Mouse (Mus musculus) adrenal gland, postnatal 14 days (tissue): ENCODE measurements around the gene Zfp710. TPM values are rescaled to one million over a fixed set of nuclear protein-coding genes. Genes with fewer than 3 reads are reported as not detected.
A peak's percentile ranks its signal among the peaks of the same experiment; 100 is the strongest.
"Not testable (repeated sequence)": the region's sequence is repeated elsewhere in the genome, so short reads cannot be mapped to it uniquely, and the experiment has no call there.

Experiments used
- DNase-seq: peaks from one replicate; pipeline ENCODE4 v3.0.0; 2021; ENCODE audit warnings: mixed read lengths
- total RNA-seq: library from RNA; stranded (reverse); gene quantifications from 2 replicates; pipeline ENCODE4 v1.2.3, GENCODE M21; 2021

Zfp710 gene
- total RNA-seq, 1 experiment from 2014 or later = 21.3 TPM

DNA sequence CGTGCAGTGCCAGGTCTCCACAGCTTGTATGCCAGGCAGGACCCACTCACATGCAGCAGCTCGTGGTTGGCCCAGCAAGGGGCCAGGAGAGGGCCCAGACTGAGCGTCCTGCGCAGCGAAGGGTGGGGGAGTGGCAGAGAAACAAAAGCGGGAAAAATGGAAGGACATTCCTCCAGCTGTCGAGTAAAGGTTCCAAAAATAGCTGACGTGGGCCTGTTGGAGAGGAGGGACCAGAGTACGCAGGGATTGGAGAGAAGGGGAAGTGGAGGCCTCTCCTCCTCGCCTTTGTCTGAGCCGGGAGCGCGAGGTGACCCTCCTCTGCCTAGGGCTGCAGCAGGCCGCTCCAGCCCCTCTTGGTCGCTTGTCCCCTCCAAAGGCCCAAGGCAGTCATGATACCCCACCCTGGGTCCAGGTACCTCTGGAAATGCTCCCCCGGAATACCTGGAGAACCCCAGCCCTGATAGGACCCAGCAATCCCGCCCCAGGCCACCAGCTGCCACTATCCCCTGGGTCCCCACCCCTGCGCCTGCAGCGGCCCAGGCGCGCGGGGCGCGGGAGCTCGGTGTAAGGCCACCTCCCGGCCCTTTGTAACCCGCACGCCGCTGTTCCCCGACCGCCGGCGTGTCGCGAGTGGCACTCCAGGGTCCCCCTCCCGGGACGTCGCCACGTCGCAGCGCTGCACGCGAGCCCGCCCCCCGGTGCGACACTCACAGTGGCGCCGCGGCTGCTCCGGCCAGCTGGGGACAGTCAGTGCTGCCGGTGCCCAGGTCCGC, 90.0 kb downstream of the Zfp710 start:
- peak; percentile 70 for DNase-seq

DNA sequence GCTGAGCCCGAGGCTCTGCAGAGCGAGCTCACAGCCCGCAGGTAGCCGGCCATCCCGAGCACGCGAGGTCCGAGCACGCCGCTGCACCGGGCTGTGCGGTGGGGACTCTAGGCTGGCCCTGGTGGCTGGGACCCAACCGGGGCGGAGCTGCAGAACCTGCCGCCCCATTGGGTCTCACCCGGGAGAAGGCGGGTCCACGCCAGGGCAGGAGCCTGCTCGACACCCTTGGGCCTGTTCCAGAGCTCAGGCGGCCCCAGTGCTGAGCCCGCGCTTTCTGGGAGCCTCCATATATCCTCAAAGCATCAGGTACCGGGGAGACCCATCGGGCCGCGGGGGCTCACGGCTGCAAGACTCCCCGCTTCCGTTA, 90.6 kb downstream of the Zfp710 start, which contains the start of gene Idh2:
TSS of gene Idh2 (minus strand) at position 169 of the 367 bp plus-strand sequence.
- DNase-seq = peak; percentile 97

DNA sequence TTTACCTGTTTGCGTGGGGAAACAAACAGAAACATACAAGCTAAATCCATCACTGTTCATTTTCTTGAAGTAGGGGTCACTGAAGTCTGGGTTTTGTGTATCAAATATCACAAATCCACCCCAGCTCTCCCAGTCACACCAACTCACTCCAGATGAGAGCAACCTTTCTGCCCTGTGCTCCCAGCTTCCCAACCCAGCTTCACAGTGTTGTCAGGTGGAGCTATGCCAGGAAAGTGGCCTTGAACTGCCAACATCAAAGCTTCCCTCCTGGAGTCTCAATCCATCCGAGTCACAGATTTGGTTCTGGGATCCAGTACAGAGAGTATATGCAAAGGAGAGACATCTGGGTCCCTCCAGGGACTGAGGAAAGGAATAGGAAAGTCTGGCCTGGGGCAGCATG, 91.5 kb downstream of the Zfp710 start:
- peak; percentile 85 for DNase-seq

DNA sequence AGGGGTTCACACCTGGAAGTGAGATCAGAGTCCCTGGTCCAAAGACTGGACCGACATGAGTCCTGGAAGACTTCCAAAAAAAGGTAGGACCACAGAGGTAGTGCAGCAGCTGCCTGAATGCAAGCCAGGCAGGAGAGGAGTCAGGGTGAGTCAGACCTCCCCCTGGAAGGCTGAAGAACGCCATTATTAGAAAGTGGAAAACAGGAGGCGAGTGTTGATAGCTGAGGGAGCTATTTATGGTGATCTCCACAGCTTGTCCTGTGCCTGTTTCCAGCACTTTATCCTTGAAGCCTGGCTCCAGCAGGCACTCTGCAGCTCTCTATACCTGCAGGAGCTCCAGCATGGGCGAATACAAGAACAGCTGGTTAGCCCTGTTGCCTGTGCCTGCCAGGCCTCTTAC, 94.6 kb downstream of the Zfp710 start:
- peak; percentile 29 for DNase-seq

DNA sequence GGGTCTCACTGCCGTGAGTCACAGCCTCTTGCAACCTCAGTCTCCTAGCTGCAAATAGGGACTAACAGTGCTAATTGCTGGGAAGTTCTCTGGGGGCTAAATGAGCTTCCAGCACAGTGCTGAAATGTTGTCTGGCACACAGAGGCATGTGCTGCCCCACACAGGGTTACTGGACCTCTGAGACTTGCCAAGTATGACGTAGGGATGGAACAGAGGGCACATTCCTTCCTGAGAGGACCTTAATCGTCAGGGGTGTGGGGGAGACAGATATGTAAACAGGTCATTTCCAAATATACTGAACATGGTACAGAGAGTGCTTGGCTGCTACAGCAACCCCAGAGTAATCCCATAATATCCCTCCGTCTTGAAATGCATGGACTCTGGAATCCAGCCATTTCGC, 96.5 kb downstream of the Zfp710 start:
- DNase-seq = no peak

DNA sequence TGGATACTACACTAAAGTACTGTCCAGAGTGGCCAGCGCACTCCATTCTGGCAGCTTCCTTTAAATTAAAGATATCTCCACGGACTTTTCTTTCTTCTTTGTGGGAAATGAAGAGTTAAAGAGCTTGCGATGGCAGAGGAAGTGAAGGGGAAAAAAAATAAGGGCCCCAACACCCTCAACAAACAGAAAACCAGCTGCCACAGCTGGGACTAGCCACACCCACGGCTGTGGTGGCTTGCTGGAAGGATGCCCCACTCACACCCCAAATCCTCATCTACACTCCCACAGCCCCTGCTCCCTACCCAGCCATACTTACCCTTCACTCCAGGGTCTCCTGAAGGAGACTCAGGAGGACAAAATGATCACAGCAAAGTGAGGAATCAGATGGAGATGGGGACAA, 98.5 kb downstream of the Zfp710 start:
- DNase-seq = no peak

DNA sequence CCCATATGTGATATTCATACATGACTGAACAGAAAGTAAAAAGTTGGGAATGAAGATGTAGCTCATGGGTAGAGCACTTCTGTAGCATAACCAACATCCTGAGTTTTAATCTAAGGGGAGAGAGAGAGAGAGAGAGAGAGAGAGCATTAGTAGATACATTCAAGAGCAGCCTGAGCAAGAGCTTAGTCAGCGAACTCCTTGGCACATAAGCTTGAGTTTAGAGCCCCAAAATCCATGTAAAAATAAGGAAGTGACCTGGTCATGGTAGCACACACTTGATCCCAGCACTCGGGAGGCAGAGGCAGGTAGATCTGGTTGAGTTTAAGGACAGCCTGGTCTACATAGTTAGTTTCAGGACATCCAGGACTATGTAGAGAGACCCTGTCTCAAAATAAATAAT, 99.1 kb downstream of the Zfp710 start:
- no peak for DNase-seq

DNA sequence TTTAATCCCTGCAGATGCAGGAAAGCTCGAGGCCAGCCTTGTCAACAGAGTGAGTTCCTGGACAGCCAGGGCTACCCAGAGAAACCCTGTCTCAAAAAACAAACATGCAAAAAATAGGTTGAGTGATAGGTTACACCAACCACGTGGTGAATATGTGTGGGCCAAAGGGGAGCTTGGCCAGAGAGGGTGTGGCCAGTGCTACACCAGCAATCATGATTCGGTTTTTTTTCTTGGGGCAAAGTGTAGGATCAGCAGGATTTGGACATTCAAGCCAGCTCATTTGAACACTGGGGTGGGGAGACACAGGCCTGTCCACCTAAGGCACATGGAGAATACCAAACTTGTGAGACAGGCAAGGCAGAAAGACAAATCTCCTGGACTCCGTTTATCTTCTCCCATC, 104.7 kb downstream of the Zfp710 start:
- no peak for DNase-seq

DNA sequence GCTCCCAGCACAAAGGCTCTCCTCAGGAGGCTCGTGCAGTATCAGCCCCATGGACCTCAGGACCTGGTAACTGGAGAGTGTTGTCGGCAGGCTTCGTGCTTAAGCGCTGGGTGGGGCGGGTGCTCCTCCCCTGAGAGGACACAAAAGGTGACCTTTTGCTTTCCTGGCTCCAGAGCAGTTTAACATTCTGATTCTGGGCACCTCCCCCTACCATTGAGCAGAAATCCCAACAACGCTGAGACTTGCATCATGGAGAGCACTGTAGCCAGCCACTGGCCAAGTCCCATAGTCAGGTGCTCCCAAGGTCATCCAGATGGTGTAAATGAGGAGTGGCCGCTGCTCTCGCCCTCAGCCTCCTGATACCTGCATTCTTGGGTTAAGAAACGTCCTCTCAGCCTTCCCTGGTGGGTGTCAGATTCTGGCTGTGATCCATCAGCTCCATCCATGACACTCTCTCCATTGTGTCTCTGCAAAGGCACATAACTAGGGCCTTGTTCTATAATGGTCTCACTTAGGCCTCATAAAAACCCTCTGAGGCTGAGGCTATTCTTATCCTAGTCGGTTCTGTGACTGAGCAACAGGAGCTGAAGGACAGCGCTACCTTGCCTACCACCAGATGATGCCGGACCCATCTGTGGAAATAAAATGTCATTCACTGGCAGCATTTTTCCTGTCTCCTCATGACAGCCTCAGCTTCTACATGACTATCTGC, 105.9 kb downstream of the Zfp710 start:
- peak; percentile 47 for DNase-seq

DNA sequence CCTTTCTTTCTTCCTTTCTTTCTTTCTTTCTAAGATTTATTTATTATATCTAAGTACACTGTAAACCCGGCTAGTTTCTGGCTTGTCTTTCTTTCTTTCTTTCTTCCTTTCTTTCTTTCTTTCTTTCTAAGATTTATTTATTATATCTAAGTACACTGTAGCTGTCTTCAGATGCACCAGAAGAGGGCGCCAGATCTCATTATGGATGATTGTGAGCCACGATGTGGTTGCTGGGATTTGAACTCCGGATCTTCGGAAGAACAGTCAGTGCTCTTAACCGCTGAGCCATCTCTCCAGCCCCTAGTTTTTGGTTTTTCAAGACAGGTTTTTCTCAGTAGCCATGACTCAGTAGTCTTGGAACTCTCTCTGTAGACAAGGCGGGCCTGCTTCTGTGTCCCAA, 106.7 kb downstream of the Zfp710 start:
- not testable (repeated sequence) for DNase-seq

DNA sequence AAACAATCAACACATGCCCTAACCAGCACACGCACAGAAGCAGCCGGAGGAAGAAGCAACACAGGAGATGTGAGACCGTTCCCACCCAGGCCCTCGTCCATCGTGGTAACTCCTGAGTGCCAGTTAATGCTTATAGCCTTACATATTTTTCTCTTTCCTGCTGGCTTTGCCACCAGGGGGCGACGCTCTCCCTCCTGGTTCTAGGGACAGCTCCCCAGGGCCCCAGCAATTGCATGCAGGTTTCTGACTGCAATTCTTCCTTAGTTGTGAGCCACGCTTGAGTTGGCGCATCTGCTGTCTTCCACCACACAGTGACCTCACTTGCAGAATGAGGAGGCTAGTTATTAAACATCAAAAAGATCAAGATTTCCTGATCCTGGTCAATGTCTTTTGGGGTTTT, 107.9 kb downstream of the Zfp710 start:
- peak; percentile 77 for DNase-seq

DNA sequence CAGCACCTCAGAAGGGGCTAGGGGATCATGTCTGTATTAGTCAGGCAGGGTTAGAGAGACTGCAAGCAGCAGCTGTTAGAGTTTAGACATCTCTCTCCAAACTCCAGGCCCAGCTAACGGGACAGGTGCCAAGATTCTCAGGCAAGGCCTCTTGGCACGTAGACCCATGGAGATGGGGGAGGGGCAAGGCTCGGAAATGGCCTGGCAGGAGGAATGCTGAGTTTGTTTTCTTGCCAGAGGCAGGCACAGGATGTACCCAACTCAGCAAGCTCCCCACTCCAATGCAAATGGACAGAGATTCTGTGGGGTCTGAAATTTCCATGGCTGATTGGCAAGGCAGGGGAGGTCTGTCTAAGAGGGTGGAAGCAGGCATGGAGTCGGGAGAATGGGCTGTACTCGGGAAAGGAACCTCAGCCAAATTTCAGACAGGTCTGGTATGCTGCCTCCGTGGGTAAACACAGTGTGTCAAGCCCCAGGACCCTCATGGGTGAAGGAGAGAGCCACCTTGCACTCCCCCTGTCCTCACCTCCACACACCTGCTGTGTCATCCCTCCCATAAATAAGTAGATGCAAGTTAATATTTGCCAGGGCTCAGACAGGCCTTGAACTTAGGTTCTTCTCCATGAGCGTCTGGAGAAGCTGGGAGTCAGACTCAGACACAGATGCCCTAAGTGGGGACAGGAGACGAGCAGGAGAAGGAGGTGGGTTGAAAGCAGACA, 110.0 kb downstream of the Zfp710 start:
- DNase-seq = peak; percentile 93

DNA sequence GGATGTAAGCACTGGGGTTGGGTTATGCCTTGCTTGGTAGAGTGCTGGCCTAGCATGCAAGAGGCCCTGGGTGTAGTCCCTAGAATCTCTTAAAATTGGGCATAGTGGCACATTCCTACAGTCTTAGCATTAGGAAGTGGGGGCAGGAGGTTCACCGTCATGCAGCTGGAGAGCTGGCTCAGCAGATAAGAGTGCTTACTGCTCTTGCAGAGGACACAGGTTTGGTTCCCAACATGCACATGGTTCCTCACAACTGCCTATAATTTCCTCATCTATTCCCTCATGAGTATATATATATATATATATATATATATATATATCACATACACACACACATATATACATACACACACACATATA, 110.5 kb downstream of the Zfp710 start:
- no peak for DNase-seq

DNA sequence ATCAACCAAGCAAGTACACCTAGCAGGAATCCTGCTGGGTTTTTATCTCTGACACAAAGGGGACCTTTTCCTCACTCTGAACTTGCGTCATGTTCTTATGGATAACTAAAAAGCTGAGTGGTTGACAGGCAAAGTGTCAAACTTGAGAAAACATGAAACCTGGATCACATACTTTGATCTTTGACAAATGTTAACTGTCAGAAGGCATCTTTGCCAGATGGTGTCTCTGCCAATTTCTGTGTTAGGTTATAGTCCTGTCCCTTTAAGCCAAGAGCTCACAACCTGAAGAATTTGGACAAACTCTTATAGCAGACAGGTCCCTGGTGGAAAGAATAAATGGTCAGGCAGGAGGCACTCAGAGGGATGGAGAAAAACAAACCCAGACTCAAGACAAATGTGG, 113.8 kb downstream of the Zfp710 start:
- DNase-seq = no peak

DNA sequence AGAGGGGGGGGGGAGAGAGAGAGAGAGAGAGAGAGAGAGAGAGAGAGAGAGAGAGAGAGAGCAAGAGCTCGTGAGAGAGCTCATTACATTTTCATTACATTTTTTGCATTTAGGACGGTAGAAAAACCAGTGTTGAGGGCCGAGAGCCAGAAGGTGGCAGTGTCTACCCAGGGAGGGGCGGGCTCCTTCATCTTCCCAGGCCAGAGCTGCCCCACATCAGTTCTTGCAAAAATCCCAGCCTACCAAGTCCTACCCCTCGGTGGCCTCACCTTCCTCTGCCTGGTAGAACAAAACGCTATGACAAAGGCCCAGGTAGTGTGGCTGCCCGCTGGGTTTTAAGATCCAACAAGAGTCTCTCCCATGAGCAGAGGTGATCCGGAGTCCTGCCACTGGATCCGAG, 116.2 kb downstream of the Zfp710 start:
- peak; percentile 88 for DNase-seq

Other genes starting within 250 kb of the Zfp710 start
- not detected in 2 replicates for gene Mesp1, start 231.0 kb upstream of the Zfp710 start, total RNA-seq
- gene Mesp2, start 214.1 kb upstream of the Zfp710 start, total RNA-seq = 0.56 and 0.67 TPM in 2 replicates
- gene Anpep, start 163.8 kb upstream of the Zfp710 start, total RNA-seq = 12.2 and 30.5 TPM in 2 replicates
- gene Ap3s2, start 104.2 kb upstream of the Zfp710 start, total RNA-seq = 26.0 and 30.1 TPM in 2 replicates
- 16.3 and 17.4 TPM in 2 replicates for gene Arpin, start 89.5 kb upstream of the Zfp710 start, total RNA-seq
- 353 and 359 TPM in 2 replicates for gene Idh2, start 90.6 kb downstream of the Zfp710 start, total RNA-seq
- gene Sema4b, start 162.0 kb downstream of the Zfp710 start, total RNA-seq = 46.9 and 57.0 TPM in 2 replicates
- gene Cib1, start 208.0 kb downstream of the Zfp710 start, total RNA-seq = 52.9 and 59.6 TPM in 2 replicates
- 2.7 and 3.9 TPM in 2 replicates for gene Gdpgp1, start 208.1 kb downstream of the Zfp710 start, total RNA-seq
- gene Ttll13, start 221.6 kb downstream of the Zfp710 start, total RNA-seq = 0.83 and 1.0 TPM in 2 replicates
- 38.5 and 47.5 TPM in 2 replicates for gene Ngrn, start 236.4 kb downstream of the Zfp710 start, total RNA-seq
- 15.9 and 19.5 TPM in 2 replicates for gene Vps33b, start 244.8 kb downstream of the Zfp710 start, total RNA-seq